Mouse (Mus musculus) forebrain, embryonic 14.5 days (tissue): ENCODE data around the gene Zfp607a. TPM values are rescaled to one million over a fixed set of nuclear protein-coding genes. Genes with fewer than 3 reads are reported as not detected.

Experiments
- ATAC-seq: fragments of 200-750 bp; cut with Nextera tagmentation; 2 replicates; pipeline ENCODE4 v1.8.0; 2017; ENCODE audit warnings: mild to moderate bottlenecking, moderate library complexity
- DNase-seq: peaks from one replicate; pipeline ENCODE4 v3.0.0-alpha.2; 2015; ENCODE audit warnings: low spot score
- H3K27ac ChIP-seq: fragments of 300-500 bp; sonication (generic); 2 replicates; pipeline ENCODE4 v1.5.1; 2014; ENCODE audit warnings: low read depth, mild to moderate bottlenecking, control low read depth, low read length, moderate library complexity
- H3K27me3 ChIP-seq: fragments of 300-500 bp; sonication (generic); replicated peaks from 2 replicates; pipeline ENCODE4 v1.6.1; 2014; ENCODE audit warnings: low read length, control low read depth, mixed read lengths; ENCODE audit not compliant: control insufficient read depth, insufficient read depth
- H3K36me3 ChIP-seq: fragments of 300-500 bp; sonication (generic); 2 replicates; pipeline ENCODE4 v1.6.1; 2014; ENCODE audit warnings: low read length, control low read depth; ENCODE audit not compliant: control insufficient read depth, insufficient read depth
- H3K4me1 ChIP-seq: fragments of 300-500 bp; sonication (generic); 2 replicates; pipeline ENCODE4 v1.6.1; 2014; ENCODE audit warnings: antibody characterized with exemption, low read length, control low read depth; ENCODE audit not compliant: control insufficient read depth, insufficient read depth
- H3K4me2 ChIP-seq: fragments of 300-500 bp; sonication (generic); 2 replicates; pipeline ENCODE4 v1.6.1; 2014; ENCODE audit warnings: mild to moderate bottlenecking, control low read depth, low read length
- H3K4me3 ChIP-seq: fragments of 300-500 bp; sonication (generic); 2 replicates; pipeline ENCODE4 v1.5.1; 2014; ENCODE audit warnings: low read depth, low read length, control low read depth
- H3K9ac ChIP-seq: fragments of 300-500 bp; sonication (generic); 2 replicates; pipeline ENCODE4 v1.6.1; 2014; ENCODE audit warnings: mild to moderate bottlenecking, low read length, control low read depth, moderate library complexity
- H3K9me3 ChIP-seq: fragments of 300-500 bp; sonication (generic); replicated peaks from 2 replicates; pipeline ENCODE4 v1.6.1; 2016; ENCODE audit warnings: low read length, control low read depth, mixed read lengths; ENCODE audit not compliant: control insufficient read depth
- WGBS: fragments of 180-500 bp; shearing (Covaris S2); extraction: QIAGEN DNeasy Blood & Tissue Kit; methylation state at CpG from one replicate; pipeline ENCODE4 v1.1.7; 2014; 5-methylcytosine and 5-hydroxymethylcytosine counted together
- polyA plus RNA-seq: library from polyadenylated mRNA; unstranded; fragments of >200 nt; fragmentation: Nextera tagmentation; extraction: Ambion mirVana; gene quantifications from 2 replicates; pipeline ENCODE4 v1.2.1, GENCODE M21; 2014

Gene Zfp607a
- polyA plus RNA-seq, 1 experiment from 2014 or later = 1.1 TPM

GRCm38 (mm10) chr7:27928818-27929695 lies 71.7 kb downstream of the Zfp607a start, which contains the start of gene Zfp974:
TSS of gene Zfp974 (minus strand) at chr7:27929460.
- DNase-seq (peak; percentile 90), ATAC-seq (peak; percentile 93)

More at GRCm38 (mm10) chr7:27928818-27929695, 71.7 kb downstream of the Zfp607a start, which contains the start of gene Zfp974:
- peak within 1 kb of the TSS; percentile 86 for H3K4me2 ChIP-seq
- H3K36me3 ChIP-seq = peaks cover 12% of the 10 kb centered on the region
- peak within 1 kb of the TSS; percentile 75 for H3K9ac ChIP-seq
- peak within 1 kb of the TSS; percentile 60 for H3K4me3 ChIP-seq
- peaks cover 6% of the 10 kb centered on the region for H3K4me1 ChIP-seq
- peak within 1 kb of the TSS; percentile 52; the same call in 1 of the 2 replicates for H3K27ac ChIP-seq
- no peaks in the 10 kb centered on the region for H3K27me3 ChIP-seq
- 4% methylated on average over 40 of the region's 40 CpGs for WGBS
- no peaks in the 10 kb centered on the region for H3K9me3 ChIP-seq

Other genes with a start within 250 kb of the Zfp607a start
- gene Ttc9b, start 203.6 kb upstream of the Zfp607a start, polyA plus RNA-seq = 69.3 and 73.8 TPM in 2 replicates
- 12.8 and 13.8 TPM in 2 replicates for gene Map3k10, start 182.9 kb upstream of the Zfp607a start, polyA plus RNA-seq
- gene Zfp607b, start 168.2 kb upstream of the Zfp607a start, polyA plus RNA-seq = 10.8 and 14.5 TPM in 2 replicates
- gene Zfp60, start 126.1 kb upstream of the Zfp607a start, polyA plus RNA-seq = 96.6 and 101 TPM in 2 replicates
- 2.3 and 2.5 TPM in 2 replicates for gene Zfp626, start 50.3 kb upstream of the Zfp607a start, polyA plus RNA-seq
- 12.0 and 13.4 TPM in 2 replicates for gene Zfp59, start 18.9 kb upstream of the Zfp607a start, polyA plus RNA-seq
- gene Zfp974, start 71.9 kb downstream of the Zfp607a start, polyA plus RNA-seq = 11.7 and 15.1 TPM in 2 replicates
- 17.8 and 17.9 TPM in 2 replicates for gene Zfp780b, start 121.6 kb downstream of the Zfp607a start, polyA plus RNA-seq
- 7.7 and 9.5 TPM in 2 replicates for gene Zfp850, start 156.6 kb downstream of the Zfp607a start, polyA plus RNA-seq
- gene Psmc4, start 192.6 kb downstream of the Zfp607a start, polyA plus RNA-seq = 380 and 381 TPM in 2 replicates
- gene Fcgbp, start 213.7 kb downstream of the Zfp607a start, polyA plus RNA-seq = 0.20 and 0.28 TPM in 2 replicates